Mouse (Mus musculus) testis, adult 2 months (tissue): ENCODE measurements around the gene Rmnd5a. TPM values are rescaled to one million over a fixed set of nuclear protein-coding genes. Genes with fewer than 3 reads are reported as not detected.
"Not testable (repeated sequence)": the region's sequence is repeated elsewhere in the genome, so short reads cannot be mapped to it uniquely, and the experiment has no call there.

Experiments
- H3K27ac ChIP-seq: fragments of 200-500 bp; 2 replicates; pipeline ENCODE4 v1.5.1; 2012; ENCODE audit warnings: low read depth, low read length; ENCODE audit not compliant: control insufficient read depth, insufficient read depth
- H3K27me3 ChIP-seq: fragments of 200-500 bp; 2 replicates; pipeline ENCODE4 v1.6.1; 2012; ENCODE audit warnings: mild to moderate bottlenecking, low read length, moderate library complexity; ENCODE audit not compliant: control insufficient read depth, insufficient read depth
- H3K36me3 ChIP-seq: fragments of 200-500 bp; 2 replicates; pipeline ENCODE4 v1.6.1; 2012; ENCODE audit warnings: mild to moderate bottlenecking, low read length; ENCODE audit not compliant: control insufficient read depth, insufficient read depth
- H3K4me1 ChIP-seq: fragments of 200-500 bp; 2 replicates; pipeline ENCODE4 v1.6.1; 2012; ENCODE audit warnings: low read length; ENCODE audit not compliant: control insufficient read depth, insufficient read depth
- H3K4me3 ChIP-seq: fragments of 200-500 bp; 2 replicates; pipeline ENCODE4 v1.5.1; 2012; ENCODE audit warnings: low read depth, mild to moderate bottlenecking, low read length, moderate library complexity, mixed read lengths; ENCODE audit not compliant: control insufficient read depth
- CTCF ChIP-seq: fragments of 200-500 bp; IDR thresholded peaks from 2 replicates; pipeline ENCODE4 v1.5.1; 2012; ENCODE audit warnings: low read depth, mild to moderate bottlenecking, inconsistent platforms, low read length, moderate library complexity; ENCODE audit not compliant: control insufficient read depth, insufficient read depth, insufficient replicate concordance
- POLR2A ChIP-seq: fragments of 200-500 bp; IDR thresholded peaks from 2 replicates; pipeline ENCODE4 v1.6.1; 2012; ENCODE audit warnings: low read depth, mild to moderate bottlenecking, inconsistent platforms, low read length, moderate library complexity; ENCODE audit not compliant: control insufficient read depth
- polyA plus RNA-seq: library from polyadenylated mRNA; depleted of rRNA; stranded (reverse); fragments of >200 nt; gene quantifications from 2 replicates; pipeline ENCODE4 v1.2.3, GENCODE M21; 2012

The Rmnd5a gene
- polyA plus RNA-seq, 1 experiment = 11.0 TPM

GRCm38 (mm10) chr6:71457956-71458608, 17.6 kb upstream of the Rmnd5a start:
- H3K4me3 ChIP-seq = no peak overlapping the region
- no peak overlapping the region for H3K27ac ChIP-seq
- TF ChIP-seq POLR2A (no peak), CTCF (no peak)
- H3K4me1 ChIP-seq = no peaks in the 10 kb centered on the region
- no peaks in the 10 kb centered on the region for H3K27me3 ChIP-seq
- H3K36me3 ChIP-seq = no peaks in the 10 kb centered on the region

GRCm38 (mm10) chr6:71453983-71454739, 13.7 kb upstream of the Rmnd5a start:
- H3K27ac ChIP-seq, H3K4me1 ChIP-seq, H3K4me3 ChIP-seq, H3K27me3 ChIP-seq, H3K36me3 ChIP-seq: not testable (repeated sequence)

GRCm38 (mm10) chr6:71452792-71453191, 12.4 kb upstream of the Rmnd5a start:
- no peak for TF ChIP-seq POLR2A
- no peak for TF ChIP-seq CTCF
- Histone ChIP-seq H3K4me3 (no peak overlapping the region), H3K27me3 (no peaks in the 10 kb centered on the region), H3K36me3 (no peaks in the 10 kb centered on the region), H3K27ac (no peak overlapping the region), H3K4me1 (no peaks in the 10 kb centered on the region)

- Histone ChIP-seq H3K27me3 (no peaks in the 10 kb centered on the region), H3K4me3 (no peak overlapping the region), H3K4me1 (peaks cover 10% of the 10 kb centered on the region), H3K36me3 (no peaks in the 10 kb centered on the region), H3K27ac (no peak overlapping the region)
- no peak for TF ChIP-seq POLR2A
- TF ChIP-seq CTCF = no peak
These were observed 5.1 kb upstream of the Rmnd5a start for GRCm38 (mm10) chr6:71445560-71445959.

- Histone ChIP-seq H3K27me3 (no peaks in the 10 kb centered on the region), H3K27ac (no peak overlapping the region), H3K36me3 (no peaks in the 10 kb centered on the region), H3K4me1 (peaks cover 10% of the 10 kb centered on the region), H3K4me3 (no peak overlapping the region)
- TF ChIP-seq CTCF (no peak), POLR2A (no peak)
These were observed 4.3 kb upstream of the Rmnd5a start for GRCm38 (mm10) chr6:71444756-71445155.

GRCm38 (mm10) chr6:71442130-71442529, 1.7 kb upstream of the Rmnd5a start:
- H3K4me1 ChIP-seq = peaks cover 14% of the 10 kb centered on the region
- no peaks in the 10 kb centered on the region for H3K27me3 ChIP-seq
- no peak overlapping the region for H3K4me3 ChIP-seq
- H3K36me3 ChIP-seq = no peaks in the 10 kb centered on the region
- peak overlapping the region; percentile 66 for H3K27ac ChIP-seq
- TF ChIP-seq CTCF (no peak), POLR2A (no peak)

- no peaks in the 10 kb centered on the region for H3K27me3 ChIP-seq
- peaks cover 14% of the 10 kb centered on the region for H3K4me1 ChIP-seq
- no peak; the same call in 1 of the 2 replicates for TF ChIP-seq POLR2A
- no peak for TF ChIP-seq CTCF
- no peaks in the 10 kb centered on the region for H3K36me3 ChIP-seq
- H3K4me3 ChIP-seq = peak overlapping the region; percentile 98
- H3K27ac ChIP-seq = peak overlapping the region; percentile 100
These were observed 779 bp upstream of the Rmnd5a start for GRCm38 (mm10) chr6:71441251-71441580.

- TF ChIP-seq CTCF = no peak
- no peak for TF ChIP-seq POLR2A
- H3K36me3 ChIP-seq = no peaks in the 10 kb centered on the region
- H3K4me3 ChIP-seq = peak overlapping the region; percentile 83
- H3K27me3 ChIP-seq = no peaks in the 10 kb centered on the region
- H3K27ac ChIP-seq = peak overlapping the region; percentile 62
- peaks cover 14% of the 10 kb centered on the region for H3K4me1 ChIP-seq
These were observed 283 bp downstream of the Rmnd5a start for GRCm38 (mm10) chr6:71440217-71440491.
